Mouse (Mus musculus) mesoderm, embryonic 11.5 days (tissue): ENCODE measurements at regions not wholly inside any gene's neighbourhood (a gene's known extent, or its start where the extent isn't known, plus 50 kb on each side); places are given as distances from the start of the nearest gene placed in this dataset.

ENCODE experiments used
- DNase-seq: peaks from one replicate; pipeline ENCODE4 v3.0.0-alpha.2; 2012; ENCODE audit warnings: low read depth, low spot score

GRCm38 (mm10) chr4:142473284-142473683 lies 234.1 kb upstream of the Kazn start:
- no peak for DNase-seq

- no peak for DNase-seq
Observed at GRCm38 (mm10) chr4:142472332-142472731, 233.1 kb upstream of the Kazn start.

- DNase-seq: no peak
Observed at GRCm38 (mm10) chr4:142470784-142471183, 231.6 kb upstream of the Kazn start.

- no peak for DNase-seq
Observed at GRCm38 (mm10) chr4:142467920-142468319, 228.7 kb upstream of the Kazn start.

GRCm38 (mm10) chr4:142465226-142465625 lies 226.0 kb upstream of the Kazn start:
- no peak for DNase-seq

- DNase-seq: no peak
Observed at GRCm38 (mm10) chr4:142464066-142464465, 224.9 kb upstream of the Kazn start.

- DNase-seq: peak; percentile 44
Observed at GRCm38 (mm10) chr4:142460468-142461086, 221.4 kb upstream of the Kazn start.

GRCm38 (mm10) chr4:142452614-142453013 lies 213.4 kb upstream of the Kazn start:
- no peak for DNase-seq

GRCm38 (mm10) chr4:142450884-142451283 lies 211.7 kb upstream of the Kazn start:
- DNase-seq: no peak

GRCm38 (mm10) chr4:142449713-142450112 lies 210.5 kb upstream of the Kazn start:
- peak; percentile 43 for DNase-seq

- DNase-seq: no peak
Observed at GRCm38 (mm10) chr4:142449198-142449702, 210.0 kb upstream of the Kazn start.

GRCm38 (mm10) chr4:142447529-142447928 lies 208.3 kb upstream of the Kazn start:
- no peak for DNase-seq

- no peak for DNase-seq
Observed at GRCm38 (mm10) chr4:142441045-142441444, 201.8 kb upstream of the Kazn start.

- DNase-seq: no peak
Observed at GRCm38 (mm10) chr4:142439450-142440183, 200.4 kb upstream of the Kazn start.

- DNase-seq: no peak
Observed at GRCm38 (mm10) chr4:142424596-142424995, 185.4 kb upstream of the Kazn start.

- DNase-seq: no peak
Observed at GRCm38 (mm10) chr4:142420427-142420826, 181.2 kb upstream of the Kazn start.

- no peak for DNase-seq
Observed at GRCm38 (mm10) chr4:142414874-142415273, 175.7 kb upstream of the Kazn start.

GRCm38 (mm10) chr4:142411792-142412191 lies 172.6 kb upstream of the Kazn start:
- no peak for DNase-seq

GRCm38 (mm10) chr4:142410596-142411573 lies 171.7 kb upstream of the Kazn start:
- DNase-seq: no peak

GRCm38 (mm10) chr4:142397858-142398257 lies 158.7 kb upstream of the Kazn start:
- no peak for DNase-seq

- DNase-seq: peak; percentile 60
Observed at GRCm38 (mm10) chr4:142392924-142393323, 153.7 kb upstream of the Kazn start.
